Mouse (Mus musculus) granulocyte monocyte progenitor cell, adult 5-6 weeks (primary cell): ENCODE results near the gene Tvp23a. TPM values are rescaled to one million over a fixed set of nuclear protein-coding genes. Genes with fewer than 3 reads are reported as not detected.

ENCODE experiments used
- ATAC-seq: replicated peaks from 2 replicates; pipeline ENCODE4 v1.8.0; 2016; ENCODE audit warnings: mild to moderate bottlenecking, moderate TSS enrichment, inconsistent platforms; ENCODE audit not compliant: poor library complexity, severe bottlenecking
- total RNA-seq, 2 experiments: library from RNA; stranded (forward) in 1 of 2; stranded (reverse) in 1 of 2; fragments of 200-712, 200-1000 nt in 1 of 2; fragments of >200 nt in 1 of 2; fragmentation: Nextera tagmentation in 1 of 2; gene quantifications; 2 replicates each; pipeline ENCODE4 v1.2.3; 2014 to 2017

Gene Tvp23a
- total RNA-seq, 2 experiments from 2014 or later: not detected

GRCm38 (mm10) chr16:10399160-10399559, 48.0 kb downstream of the Tvp23a start:
- peak; percentile 93 for ATAC-seq

DNA sequence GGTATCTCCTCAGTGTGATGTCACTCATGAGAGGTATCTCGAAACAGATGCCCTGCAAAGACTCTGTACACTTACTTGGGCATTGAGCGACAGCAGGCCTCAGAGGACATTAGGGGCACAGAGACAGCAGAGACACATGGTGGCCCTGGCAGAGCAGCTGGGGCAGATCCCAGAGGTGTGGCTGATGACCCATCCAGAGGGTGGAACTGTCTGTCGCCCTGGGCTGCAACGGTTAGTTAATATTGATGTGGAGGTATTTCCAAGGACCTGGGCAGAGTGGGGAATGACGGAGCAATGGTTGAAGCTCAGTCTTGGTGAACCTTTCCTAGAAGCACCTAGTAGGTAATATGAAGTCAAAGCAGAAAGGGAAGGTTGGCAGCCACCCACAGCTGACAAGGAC, 48.4 kb downstream of the Tvp23a start:
- ATAC-seq: 0 out of 2 replicates have a peak, but pooled peaks have one; percentile 9

- ATAC-seq: peak; percentile 25; the same call in 1 of the 2 replicates
These were observed 52.2 kb downstream of the Tvp23a start, which contains the start of gene Tekt5 for GRCm38 (mm10) chr16:10394699-10395540. Gene Tekt5 (minus strand): TSS chr16:10395490.

- ATAC-seq: peak; percentile 78
These were observed 54.6 kb downstream of the Tvp23a start for GRCm38 (mm10) chr16:10392587-10392986.

- no peak for ATAC-seq
These were observed 58.4 kb downstream of the Tvp23a start for GRCm38 (mm10) chr16:10388634-10389365.

- ATAC-seq: no peak
These were observed 61.9 kb downstream of the Tvp23a start for GRCm38 (mm10) chr16:10385261-10385660.

GRCm38 (mm10) chr16:10384544-10384943, 62.6 kb downstream of the Tvp23a start:
- peak; percentile 67 for ATAC-seq

DNA sequence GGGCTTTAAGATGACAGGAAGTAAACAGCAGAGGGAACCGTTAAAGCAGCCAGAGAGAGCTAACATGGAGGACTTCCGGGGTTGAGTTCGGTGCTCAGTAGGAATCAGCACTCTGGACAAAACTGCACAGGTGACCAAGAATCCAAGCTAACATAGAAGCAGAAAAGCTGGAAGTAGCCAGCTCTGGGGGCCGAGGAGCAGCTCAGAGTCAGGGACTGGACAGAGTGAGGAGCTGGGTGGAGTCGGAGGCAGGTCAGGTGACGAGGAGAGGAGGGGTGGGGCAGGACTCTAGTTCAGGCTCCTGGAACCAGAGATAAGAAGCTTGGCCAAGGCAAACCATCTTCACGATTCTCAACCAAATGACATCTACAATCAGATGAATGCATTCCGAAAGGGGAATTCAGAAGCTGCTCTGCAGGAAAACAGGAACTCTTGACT, 63.1 kb downstream of the Tvp23a start:
- peak; percentile 89 for ATAC-seq

GRCm38 (mm10) chr16:10379531-10379930, 67.6 kb downstream of the Tvp23a start:
- ATAC-seq: no peak

DNA sequence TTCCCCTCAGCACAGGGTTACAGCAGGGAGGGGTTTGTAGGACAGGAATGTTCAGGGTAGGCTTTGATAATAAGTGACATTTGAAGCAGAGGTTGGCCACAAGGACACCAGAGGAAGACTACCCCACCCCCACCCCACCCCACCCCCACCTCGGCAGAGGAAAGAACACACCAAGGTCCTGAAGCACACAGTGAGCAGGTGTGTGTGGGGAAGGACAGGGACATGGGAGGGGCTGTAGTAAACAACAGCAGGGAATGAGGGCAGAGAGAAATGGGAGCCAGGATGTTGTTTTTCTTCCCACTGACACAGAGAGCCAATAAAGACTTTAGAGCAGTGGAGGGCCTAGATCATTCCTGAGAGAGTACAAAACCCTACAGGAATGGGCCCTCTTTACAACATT, 69.9 kb downstream of the Tvp23a start:
- no peak for ATAC-seq

GRCm38 (mm10) chr16:10374254-10375011, 72.7 kb downstream of the Tvp23a start:
- no peak for ATAC-seq

GRCm38 (mm10) chr16:10372372-10372771, 74.8 kb downstream of the Tvp23a start:
- no peak for ATAC-seq

Other genes with a start within 250 kb of the Tvp23a start
- gene Emp2, start 133.4 kb downstream of the Tvp23a start, total RNA-seq (2014; fragmentation: Nextera tagmentation): not detected in 2 replicates
- not detected in 2 replicates for gene Emp2, start 133.4 kb downstream of the Tvp23a start, total RNA-seq (2017)
- 0.49 TPM in 1 of 2 replicates, not detected in the other for gene Tekt5, start 51.9 kb downstream of the Tvp23a start, total RNA-seq (2014; fragmentation: Nextera tagmentation)
- gene Tekt5, start 51.9 kb downstream of the Tvp23a start, total RNA-seq (2017): not detected in 2 replicates
- gene Nubp1, start 35.4 kb downstream of the Tvp23a start, total RNA-seq (2014; fragmentation: Nextera tagmentation): 45.9 and 48.0 TPM in 2 replicates
- 41.9 and 58.3 TPM in 2 replicates for gene Nubp1, start 35.4 kb downstream of the Tvp23a start, total RNA-seq (2017)
- 2.3 TPM in 1 of 2 replicates, not detected in the other for gene Ciita, start 32.7 kb upstream of the Tvp23a start, total RNA-seq (2014; fragmentation: Nextera tagmentation)
- 0.09 and 0.52 TPM in 2 replicates for gene Ciita, start 32.7 kb upstream of the Tvp23a start, total RNA-seq (2017)
- 4.9 and 7.5 TPM in 2 replicates for gene Dexi, start 95.7 kb upstream of the Tvp23a start, total RNA-seq (2014; fragmentation: Nextera tagmentation)
- gene Dexi, start 95.7 kb upstream of the Tvp23a start, total RNA-seq (2017): 3.1 and 7.5 TPM in 2 replicates
- gene Clec16a, start 98.0 kb upstream of the Tvp23a start, total RNA-seq (2014; fragmentation: Nextera tagmentation): 14.3 and 17.9 TPM in 2 replicates
- 15.2 and 19.6 TPM in 2 replicates for gene Clec16a, start 98.0 kb upstream of the Tvp23a start, total RNA-seq (2017)